Comparison of ENCODE assay signal across 12 mouse cellular contexts in the genomic region with DNA sequence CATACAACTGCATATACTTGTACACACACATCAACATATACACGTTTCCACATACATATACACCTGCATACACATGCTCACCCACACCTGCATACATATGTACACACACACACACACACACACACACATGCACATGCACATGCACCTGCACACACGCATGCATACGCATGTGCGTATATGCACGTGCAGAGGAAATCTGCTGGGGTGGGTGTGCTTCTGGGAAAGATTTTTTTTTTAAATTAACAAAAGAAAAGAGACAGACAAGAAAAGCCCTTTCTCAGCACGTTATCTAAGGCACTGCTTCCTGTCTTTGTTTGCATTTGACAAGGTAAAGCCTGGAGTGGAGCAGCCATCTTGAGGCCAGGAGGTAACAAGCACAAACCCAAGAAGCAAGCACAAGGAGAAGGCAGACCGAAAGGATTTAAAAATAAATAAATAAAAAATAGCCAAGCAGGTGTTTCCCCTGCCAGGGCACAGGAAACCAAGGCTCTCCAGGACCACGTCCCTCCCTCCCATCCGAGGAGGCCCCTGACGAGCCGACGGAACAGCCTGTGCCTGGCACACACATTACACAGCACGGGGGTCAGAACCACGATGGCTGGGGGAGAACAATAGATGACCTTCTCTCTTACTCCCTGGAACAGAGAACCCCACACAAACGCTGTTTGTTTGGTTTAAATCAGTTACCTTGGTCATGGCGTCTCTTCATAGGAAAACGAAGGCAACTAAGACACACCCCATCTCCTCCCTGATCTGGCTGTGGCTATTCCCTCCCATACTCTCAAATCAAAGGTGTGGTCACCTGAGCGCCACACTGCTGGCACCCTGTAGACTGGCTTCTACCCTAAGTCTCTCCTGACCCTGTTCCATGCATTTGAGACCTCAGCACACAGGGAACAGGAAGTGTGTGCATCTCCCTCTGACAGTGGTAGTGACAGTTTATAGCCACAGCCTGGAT. TPM values are rescaled to one million over a fixed set of nuclear protein-coding genes. Genes with fewer than 3 reads are reported as not detected.
DNase-seq lines count a peak whose midpoint lies in the region; ATAC-seq and TF ChIP-seq lines count a peak whose summit lies in the region.
"Had no signal": no experiment of that assay in that cellular context is flagged by ENCODE, and none has a peak within 500 bp of the region (broad histone marks: within the 10 kb centered on the region; RNA-seq: fewer than 3 reads in every experiment).

No protein-coding gene starts in this region.

- no peaks in the 10 kb centered on the region for H3K27me3 ChIP-seq in intestine, embryonic 15.5 days (replicated peaks)
- no peaks in the 10 kb centered on the region for H3K27me3 ChIP-seq in intestine, postnatal 0 days (replicated peaks; ENCODE audit: control insufficient read depth, insufficient read depth, low read length)
- H3K27me3 ChIP-seq in heart, embryonic 15.5 days, result no peaks in the 10 kb centered on the region
- no peaks in the 10 kb centered on the region for H3K27me3 ChIP-seq in midbrain, embryonic 16.5 days (ENCODE audit: control insufficient read depth, insufficient read depth, low read depth, low read length)
- H3K27me3 ChIP-seq: Patski had no signal

- no peak overlapping the region for H3K9ac ChIP-seq in intestine, embryonic 15.5 days
- no peak overlapping the region for H3K9ac ChIP-seq in intestine, postnatal 0 days (ENCODE audit: low read depth, low read length)
- H3K9ac ChIP-seq in heart, embryonic 15.5 days, result no peak overlapping the region
- H3K9ac ChIP-seq in midbrain, embryonic 16.5 days (ENCODE audit: low read depth, low read length), result no peak overlapping the region

- ATAC-seq in intestine, embryonic 15.5 days, result 0 out of 2 replicates have a peak, but pooled peaks have one; percentile 12
- ATAC-seq in intestine, postnatal 0 days, result no peak
- no peak; the same call in 1 of the 2 replicates for ATAC-seq in heart, embryonic 15.5 days (replicated peaks; ENCODE audit: insufficient number of reproducible peaks, insufficient read depth, low FRiP score, low read depth)
- no peak for ATAC-seq in midbrain, embryonic 16.5 days
- ATAC-seq in megakaryocyte, adult 5-6 weeks (ENCODE audit: poor library complexity, severe bottlenecking), result no peak
- ATAC-seq: Patski had no signal

- no peak for TF ChIP-seq CTCF in intestine, postnatal 0 days (IDR thresholded peaks at IDR 0.05; ENCODE audit: low read depth)

- no peaks in the 10 kb centered on the region for H3K4me1 ChIP-seq in intestine, embryonic 15.5 days (replicated peaks)
- no peaks in the 10 kb centered on the region for H3K4me1 ChIP-seq in intestine, postnatal 0 days (replicated peaks; ENCODE audit: control insufficient read depth, insufficient read depth, low read length)
- peaks cover 13% of the 10 kb centered on the region for H3K4me1 ChIP-seq in heart, embryonic 15.5 days (replicated peaks)
- H3K4me1 ChIP-seq in midbrain, embryonic 16.5 days (ENCODE audit: control insufficient read depth, insufficient read depth, low read length), result no peaks in the 10 kb centered on the region

- no peak overlapping the region for H3K27ac ChIP-seq in intestine, embryonic 15.5 days
- no peak overlapping the region for H3K27ac ChIP-seq in intestine, postnatal 0 days (ENCODE audit: low read depth, low read length)
- peak overlapping the region; percentile 57 for H3K27ac ChIP-seq in heart, embryonic 15.5 days
- peak overlapping the region; percentile 56 for H3K27ac ChIP-seq in midbrain, embryonic 16.5 days (ENCODE audit: low read length)

- no peaks in the 10 kb centered on the region for H3K9me3 ChIP-seq in intestine, embryonic 15.5 days
- no peaks in the 10 kb centered on the region for H3K9me3 ChIP-seq in intestine, postnatal 0 days (ENCODE audit: control insufficient read depth)
- H3K9me3 ChIP-seq in heart, embryonic 15.5 days (replicated peaks), result no peaks in the 10 kb centered on the region
- no peaks in the 10 kb centered on the region for H3K9me3 ChIP-seq in midbrain, embryonic 16.5 days (replicated peaks; ENCODE audit: control insufficient read depth, low read length, poor library complexity, severe bottlenecking)

- no peaks in the 10 kb centered on the region for H3K36me3 ChIP-seq in intestine, embryonic 15.5 days
- no peaks in the 10 kb centered on the region for H3K36me3 ChIP-seq in intestine, postnatal 0 days (ENCODE audit: control insufficient read depth, insufficient read depth)
- no peaks in the 10 kb centered on the region for H3K36me3 ChIP-seq in heart, embryonic 15.5 days
- H3K36me3 ChIP-seq in midbrain, embryonic 16.5 days (ENCODE audit: control insufficient read depth, insufficient read depth, low read length), result no peaks in the 10 kb centered on the region

- 51% methylated on average over 18 of the region's 18 CpGs for WGBS in intestine, embryonic 15.5 days
- WGBS in intestine, postnatal 0 days, result 49% methylated on average over 18 of the region's 18 CpGs
- WGBS in heart, embryonic 15.5 days, result 51% methylated on average over 18 of the region's 18 CpGs
- 68% methylated on average over 18 of the region's 18 CpGs for WGBS in midbrain, embryonic 16.5 days

- peak; percentile 77 for DNase-seq in ES-CJ7 (ENCODE audit: low read depth, low spot score)
- DNase-seq in right cerebral cortex, postnatal 36 days (ENCODE audit: low spot score in 2 of 2), result no peak
- DNase-seq in adrenal gland, postnatal 25 days, result no peak
- DNase-seq: cerebellum, adult 18-20 months; left cerebral cortex, postnatal 4 days had no signal

- H3K4me3 ChIP-seq in intestine, embryonic 15.5 days (replicated peaks), result no peak overlapping the region
- H3K4me3 ChIP-seq in intestine, postnatal 0 days (ENCODE audit: low read depth, low read length), result no peak overlapping the region
- no peak overlapping the region for H3K4me3 ChIP-seq in heart, embryonic 15.5 days
- H3K4me3 ChIP-seq in midbrain, embryonic 16.5 days (ENCODE audit: low read depth, low read length), result no peak overlapping the region
- H3K4me3 ChIP-seq: myocyte had no signal

- no peak overlapping the region for H3K4me2 ChIP-seq in intestine, embryonic 15.5 days (replicated peaks)
- H3K4me2 ChIP-seq in intestine, postnatal 0 days (replicated peaks; ENCODE audit: low read depth), result no peak overlapping the region
- no peak overlapping the region for H3K4me2 ChIP-seq in heart, embryonic 15.5 days
- H3K4me2 ChIP-seq in midbrain, embryonic 16.5 days (ENCODE audit: low read length), result no peak overlapping the region

RNA-seq across cellular contexts. Expression of a gene that starts 39.4 kb away (rescaled TPM):
- polyA plus RNA-seq in intestine, embryonic 15.5 days (2015; fragmentation: Nextera tagmentation; extraction: Ambion mirVana), result 7.6 and 8.8 TPM in 2 replicates
- polyA plus RNA-seq in intestine, postnatal 0 days (2015; fragmentation: Nextera tagmentation; extraction: Ambion mirVana), result 2.8 and 2.9 TPM in 2 replicates
- polyA plus RNA-seq in heart, embryonic 15.5 days (2015; fragmentation: Nextera tagmentation; extraction: Ambion mirVana), result 5.7 and 8.4 TPM in 2 replicates
- polyA plus RNA-seq in midbrain, embryonic 16.5 days (2015; fragmentation: Nextera tagmentation; extraction: Ambion mirVana), result 32.0 and 33.4 TPM in 2 replicates
- 16.2 and 20.4 TPM in 2 replicates for total RNA-seq in adrenal gland, postnatal 25 days (2021)
- total RNA-seq in megakaryocyte, adult 5-6 weeks (2015), result 0.11 and 0.18 TPM in 2 replicates
- 0.22 TPM in 1 of 2 replicates, not detected in the other for total RNA-seq in megakaryocyte, adult 5-6 weeks (2017)

Comparison
In these comparisons a context has a peak if more than half of its experiments do, and no peak if none do; other contexts are left out.
1. H3K27ac ChIP-seq: peak in heart, embryonic 15.5 days (single experiment) and midbrain, embryonic 16.5 days (single experiment); none in intestine, embryonic 15.5 days (single experiment) and intestine, postnatal 0 days (single experiment).